ENCODE assay signal across 9 mouse cellular contexts in the genomic region with DNA sequence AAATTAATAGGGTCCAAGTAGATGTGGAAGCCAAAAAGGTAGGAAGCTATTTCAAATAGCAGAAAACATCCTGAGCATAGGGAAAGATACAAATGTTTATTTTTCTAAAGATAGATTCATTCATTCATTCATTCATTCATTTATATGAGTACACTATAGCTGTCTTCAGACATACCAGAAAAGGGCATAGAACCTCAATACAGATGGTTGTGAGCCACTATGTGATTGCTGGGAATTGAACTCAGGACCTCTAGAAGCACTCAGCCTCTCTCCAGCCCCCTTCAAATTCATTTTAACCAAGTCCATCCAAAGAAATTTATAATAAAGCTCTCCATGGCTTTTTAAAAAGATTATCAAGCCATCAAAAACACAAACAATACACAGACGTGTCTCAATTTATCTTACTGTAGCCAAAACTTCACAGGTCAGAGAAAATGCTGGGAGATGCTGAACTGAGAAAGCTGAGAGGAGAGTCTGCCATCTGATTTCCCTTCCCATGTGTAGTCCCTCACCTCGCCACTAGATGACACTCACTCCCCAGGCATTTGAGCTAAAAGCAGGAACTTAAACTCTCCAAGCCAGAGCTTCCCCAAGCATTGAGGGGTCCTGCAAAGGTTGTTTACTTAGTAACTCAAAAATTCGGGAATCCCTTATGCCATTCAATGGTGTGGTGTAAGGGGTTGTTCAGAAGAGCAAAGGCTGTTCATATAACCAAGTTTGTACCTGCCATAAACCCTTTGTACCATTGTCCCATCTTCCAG. TPM values are rescaled to one million over a fixed set of nuclear protein-coding genes. Genes with fewer than 3 reads are reported as not detected.
A peak's percentile ranks its signal among the peaks of the same experiment; 100 is the strongest.
DNase-seq lines count a peak whose midpoint lies in the region; ATAC-seq and TF ChIP-seq lines count a peak whose summit lies in the region.
"Had no signal": no experiment of that assay in that cellular context is flagged by ENCODE, and none has a peak within 500 bp of the region (broad histone marks: within the 10 kb centered on the region; RNA-seq: fewer than 3 reads in every experiment).

No protein-coding gene starts in this region.

- H3K36me3 ChIP-seq in thymus, adult 2 months (ENCODE audit: control insufficient read depth, insufficient read depth, low read length): no peaks in the 10 kb centered on the region

- no peak for TF ChIP-seq POLR2A in lung, adult 2 months (IDR thresholded peaks at IDR 0.05; ENCODE audit: borderline replicate concordance, extremely low read depth, low read depth, low read length)
- TF ChIP-seq POLR2A in thymus, adult 2 months (IDR thresholded peaks at IDR 0.05; ENCODE audit: control insufficient read depth, extremely low read depth, insufficient read depth, low read length, poor library complexity): no peak

- peak; percentile 84 for TF ChIP-seq CTCF in lung, adult 2 months (IDR thresholded peaks at IDR 0.05; ENCODE audit: insufficient read depth, low read length)
- TF ChIP-seq CTCF in thymus, adult 2 months (IDR thresholded peaks at IDR 0.05; ENCODE audit: borderline replicate concordance, control insufficient read depth, extremely low read depth, insufficient read depth, low read length, poor library complexity): no peak

- peak; percentile 81 to 83 for DNase-seq in B cell, adult 2 months
- peak; percentile 61 to 63 for DNase-seq in adrenal gland, adult 18-20 months (ENCODE audit: low spot score in 2 of 2)
- DNase-seq in embryo, embryonic 10 days (ENCODE audit: low spot score): peak; percentile 79
- peak; percentile 66 to 79 for DNase-seq in kidney, postnatal 25 days
- DNase-seq in lung, adult 2 months: peak; percentile 65
- peak; percentile 77 for DNase-seq in thymus, adult 2 months

- no peaks in the 10 kb centered on the region for H3K4me1 ChIP-seq in lung, adult 2 months (ENCODE audit: control insufficient read depth, insufficient read depth, low read length)
- no peaks in the 10 kb centered on the region for H3K4me1 ChIP-seq in thymus, adult 2 months (replicated peaks; ENCODE audit: control insufficient read depth, insufficient read depth, low read length)

- H3K4me3 ChIP-seq in lung, adult 2 months (replicated peaks; ENCODE audit: extremely low read depth, low read depth, low read length): no peak overlapping the region
- no peak overlapping the region for H3K4me3 ChIP-seq in thymus, adult 2 months (ENCODE audit: control insufficient read depth, insufficient read depth, low read length)
- H3K4me3 ChIP-seq: erythroblast, embryonic 14.5 days had no signal

- WGBS in lung, adult 2 months: under 1% methylated on average over 3 of the region's 3 CpGs
- WGBS in thymus, adult 2 months: 3% methylated on average over 3 of the region's 3 CpGs

- no peak overlapping the region for H3K27ac ChIP-seq in thymus, adult 2 months (ENCODE audit: control insufficient read depth, insufficient read depth, low read length)

- no peaks in the 10 kb centered on the region for H3K27me3 ChIP-seq in thymus, adult 2 months (ENCODE audit: control insufficient read depth, insufficient read depth, low read length)

- ATAC-seq in granulocyte monocyte progenitor cell, adult 5-6 weeks (replicated peaks; ENCODE audit: poor library complexity, severe bottlenecking): peak; percentile 97
- peak; percentile 90 for ATAC-seq in neutrophil, adult 5-6 weeks (ENCODE audit: extremely low read depth, insufficient number of reproducible peaks, low FRiP score, poor library complexity, severe bottlenecking)

RNA-seq across cellular contexts. Expression of a gene that starts 24.9 kb away (rescaled TPM):
- not detected for total RNA-seq in adrenal gland, adult 18-20 months (2021)
- total RNA-seq in granulocyte monocyte progenitor cell, adult 5-6 weeks (2014; fragmentation: Nextera tagmentation): not detected in 2 replicates
- total RNA-seq in granulocyte monocyte progenitor cell, adult 5-6 weeks (2017): not detected in 2 replicates
- not detected in 2 replicates for polyA plus RNA-seq in lung, adult 2 months (2012; rRNA removed)
- not detected in 2 replicates for total RNA-seq in neutrophil, adult 5-6 weeks (2017)
- polyA plus RNA-seq in thymus, adult 2 months (2012; rRNA removed): 0.04 TPM in 1 of 2 replicates, not detected in the other
- polyA plus RNA-seq: erythroblast, embryonic 14.5 days had no signal

RNA-seq across cellular contexts. Expression of a gene that starts 32.0 kb away (rescaled TPM):
- total RNA-seq in adrenal gland, adult 18-20 months (2021): 1 to 10 TPM in 1 of 2 experiments, under 1 TPM in 1; 0.61 to 8.8 TPM
- total RNA-seq in granulocyte monocyte progenitor cell, adult 5-6 weeks (2014; fragmentation: Nextera tagmentation): not detected in 2 replicates
- 0.47 TPM in 1 of 2 replicates, not detected in the other for total RNA-seq in granulocyte monocyte progenitor cell, adult 5-6 weeks (2017)
- 0.18 and 0.41 TPM in 2 replicates for polyA plus RNA-seq in lung, adult 2 months (2012; rRNA removed)
- 0.61 and 0.70 TPM in 2 replicates for total RNA-seq in neutrophil, adult 5-6 weeks (2017)
- 0.24 and 0.47 TPM in 2 replicates for polyA plus RNA-seq in thymus, adult 2 months (2012; rRNA removed)
- polyA plus RNA-seq: erythroblast, embryonic 14.5 days had no signal

RNA-seq across cellular contexts. Expression of a gene that starts 44.9 kb away (rescaled TPM):
- total RNA-seq in adrenal gland, adult 18-20 months (2021): under 1 TPM in 1 of 2 experiments, not detected in 1; 0.23 TPM
- 2.3 and 4.7 TPM in 2 replicates for total RNA-seq in granulocyte monocyte progenitor cell, adult 5-6 weeks (2014; fragmentation: Nextera tagmentation)
- total RNA-seq in granulocyte monocyte progenitor cell, adult 5-6 weeks (2017): 14.0 and 15.2 TPM in 2 replicates
- polyA plus RNA-seq in lung, adult 2 months (2012; rRNA removed): 0.81 and 1.7 TPM in 2 replicates
- 249 and 267 TPM in 2 replicates for total RNA-seq in neutrophil, adult 5-6 weeks (2017)
- 0.31 and 0.64 TPM in 2 replicates for polyA plus RNA-seq in thymus, adult 2 months (2012; rRNA removed)
- polyA plus RNA-seq: erythroblast, embryonic 14.5 days had no signal

Comparison
In these comparisons a context has a peak if more than half of its experiments do, and no peak if none do; other contexts are left out.
1. RNA of a gene that starts 44.9 kb away (total RNA-seq): 249 to 267 TPM in neutrophil, adult 5-6 weeks; 2.3 to 15.2 TPM in granulocyte monocyte progenitor cell, adult 5-6 weeks and 0.23 TPM in adrenal gland, adult 18-20 months; every median in the first group is over 10 times any median in the second.
2. Peak in every context shown above with its lines, with median percentiles within 50 percentile points of each other: DNase-seq.